Mouse (Mus musculus) heart, postnatal 0 days (tissue): ENCODE data around the gene Itgb2.

Source experiments
- CTCF ChIP-seq: IDR thresholded peaks from 2 replicates; pipeline ENCODE4 v1.5.1; 2016; ENCODE audit warnings: antibody characterized with exemption, control low read depth, low read depth
- EP300 ChIP-seq: IDR thresholded peaks from 2 replicates; pipeline ENCODE4 v1.6.1; 2016; ENCODE audit warnings: antibody characterized with exemption, low read depth

- peak; percentile 94 for TF ChIP-seq CTCF
- TF ChIP-seq EP300 = no peak
Measured at GRCm38 (mm10) chr10:77517066-77517620, 12.9 kb upstream of the Itgb2 start.
